Mouse (Mus musculus) kidney, adult 2 months (tissue): ENCODE measurements around the gene Olfr183.

Experiments
- CTCF ChIP-seq: fragments of 200-500 bp; conservative IDR thresholded peaks from 2 replicates; pipeline ENCODE4 v1.5.1; 2011; ENCODE audit warnings: low read depth, mild to moderate bottlenecking, control low read depth, low read length, moderate library complexity, mixed read lengths; ENCODE audit not compliant: insufficient read depth, insufficient read length
- POLR2A ChIP-seq: fragments of 200-500 bp; IDR thresholded peaks from one replicate; pipeline ENCODE4 v1.6.1; 2011; ENCODE audit warnings: low read depth, low read length, control low read depth

DNA sequence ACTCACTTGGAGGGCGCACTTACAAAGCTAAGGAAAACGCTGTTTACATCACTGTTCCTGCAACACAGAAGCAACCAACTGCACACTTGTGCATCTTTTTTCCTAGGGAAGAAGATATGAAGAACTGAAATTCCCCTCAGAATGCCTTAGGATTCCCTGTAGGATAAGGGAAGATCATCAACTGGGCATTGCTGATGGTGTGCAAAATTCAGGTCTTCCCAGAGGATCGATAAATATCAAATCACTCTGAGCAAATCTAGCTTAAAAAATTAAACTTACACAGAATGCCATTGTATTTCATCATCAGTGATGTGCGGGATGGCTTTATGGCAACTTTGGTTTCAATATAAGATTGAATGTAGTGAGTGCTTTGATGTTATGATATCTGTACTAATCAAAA, 35.0 kb downstream of the Olfr183 start, which contains the start of gene Olfr186:
- TF ChIP-seq CTCF, result no peak
- TF ChIP-seq POLR2A, result no peak
